Mouse (Mus musculus) spleen, postnatal 4 days (tissue): ENCODE measurements around the gene Mtmr12.
"Not testable (repeated sequence)": the region's sequence is repeated elsewhere in the genome, so short reads cannot be mapped to it uniquely, and the experiment has no call there.

Source experiments
- DNase-seq, 2 experiments: peaks; one replicate each; pipeline ENCODE4 v3.0.0; 2022; ENCODE audit warnings: low spot score in 2 of 2

Gene Mtmr12

DNA sequence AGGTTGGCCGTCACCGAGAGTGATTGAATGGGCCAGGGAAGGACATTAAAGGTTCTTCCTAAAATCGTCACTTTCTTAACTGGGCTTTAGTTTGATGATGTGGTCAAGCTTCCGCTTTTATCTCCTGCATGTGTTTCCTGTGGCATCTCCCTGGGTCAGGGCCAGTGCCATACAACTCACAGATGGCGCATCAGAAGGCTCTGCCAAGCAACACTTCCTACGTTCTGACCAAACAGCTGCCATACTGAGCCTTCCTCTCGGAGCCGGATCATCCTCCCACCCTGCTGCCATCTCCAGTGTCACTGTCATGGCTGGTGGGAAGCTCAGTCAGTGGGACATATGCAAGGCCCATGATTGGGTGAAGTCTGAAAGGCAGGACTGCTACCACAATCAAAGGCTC lies 6.7 kb downstream of the Mtmr12 start:
- DNase-seq: no peak

GRCm38 (mm10) chr15:12212266-12212665 lies 7.4 kb downstream of the Mtmr12 start:
- DNase-seq: no peak

GRCm38 (mm10) chr15:12214531-12215414 lies 9.9 kb downstream of the Mtmr12 start:
- no peak for DNase-seq

DNA sequence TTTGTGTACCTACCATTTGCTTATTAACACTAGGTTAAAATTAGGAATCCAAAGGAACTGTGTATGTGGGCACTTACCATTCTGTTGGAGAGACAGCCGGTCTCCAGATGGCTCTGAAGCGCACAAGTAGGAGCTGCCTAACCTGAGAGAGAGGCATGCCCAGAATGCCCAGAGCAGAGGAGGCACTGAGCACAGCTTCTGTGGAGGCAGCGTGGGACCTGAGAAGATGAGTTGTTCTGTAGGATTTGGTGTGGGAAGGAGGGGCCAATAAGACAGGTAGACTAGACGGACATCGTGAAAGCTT lies 10.5 kb downstream of the Mtmr12 start:
- no peak for DNase-seq

DNA sequence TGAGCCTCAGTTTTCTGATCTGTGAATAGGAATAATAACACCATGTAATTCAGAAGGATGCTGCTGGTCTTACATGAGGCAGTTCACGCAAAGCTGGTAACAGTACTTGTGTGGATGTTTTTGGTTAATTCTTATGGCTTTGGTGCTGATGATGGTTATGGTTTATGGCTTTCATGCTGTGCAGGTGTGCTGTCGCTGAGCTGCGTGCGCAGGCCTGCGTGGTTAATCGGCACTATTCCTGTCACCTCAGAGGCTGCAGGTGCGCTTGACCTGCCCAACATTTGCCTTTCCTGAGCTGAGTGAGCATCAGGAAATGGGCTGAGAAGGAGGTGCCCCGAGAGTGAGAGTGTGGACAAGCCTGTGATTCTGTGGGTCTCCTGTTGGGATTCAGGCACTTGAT lies 11.3 kb downstream of the Mtmr12 start:
- DNase-seq: no peak

- no peak for DNase-seq
Observed at GRCm38 (mm10) chr15:12216798-12217197, 12.0 kb downstream of the Mtmr12 start.

DNA sequence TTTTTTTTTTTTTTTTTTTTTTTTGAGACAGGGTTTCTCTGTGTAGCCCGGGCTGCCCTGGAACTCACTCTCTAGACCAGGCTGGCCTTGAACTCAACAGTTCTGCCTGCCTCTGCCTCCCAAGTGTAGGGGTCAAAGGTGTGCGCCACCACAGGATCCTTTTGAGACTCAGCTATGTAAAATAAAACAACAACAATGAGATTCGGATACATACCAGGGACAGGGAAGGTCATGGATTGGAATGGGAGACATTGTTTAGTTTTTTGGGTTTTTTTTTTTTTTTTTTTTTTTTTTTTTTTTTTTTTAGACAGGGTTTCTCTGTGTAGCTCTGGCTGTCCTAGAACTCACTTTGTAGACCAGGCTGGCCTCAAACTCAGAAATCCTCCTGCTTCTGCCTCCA lies 12.5 kb downstream of the Mtmr12 start:
- DNase-seq: not testable (repeated sequence)

DNA sequence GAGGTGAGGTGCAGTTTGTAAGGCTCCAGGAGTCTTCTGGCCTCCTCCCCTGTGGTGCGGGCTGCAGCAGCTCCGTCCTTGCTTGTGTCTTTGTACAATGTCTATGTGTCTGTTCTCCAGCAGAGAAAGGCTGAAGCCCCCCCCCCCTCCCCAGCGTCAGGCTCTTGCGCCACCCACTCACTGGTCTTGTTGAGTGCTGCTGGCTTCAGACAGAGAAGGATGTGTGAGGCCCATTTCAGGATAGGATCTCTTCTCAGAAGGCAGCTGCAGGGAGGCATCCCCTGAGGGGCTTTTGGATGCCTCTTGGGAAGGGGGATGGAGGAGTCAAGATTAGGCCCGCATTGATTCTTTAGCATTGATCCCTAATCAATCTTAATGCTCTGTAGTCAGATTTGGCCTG lies 13.0 kb downstream of the Mtmr12 start:
- DNase-seq: no peak

- DNase-seq: no peak
Observed at GRCm38 (mm10) chr15:12218583-12219382, 14.0 kb downstream of the Mtmr12 start.

- no peak for DNase-seq
Observed at GRCm38 (mm10) chr15:12221131-12221530, 16.3 kb downstream of the Mtmr12 start.

- no peak for DNase-seq
Observed at GRCm38 (mm10) chr15:12222564-12223302, 17.9 kb downstream of the Mtmr12 start.

DNA sequence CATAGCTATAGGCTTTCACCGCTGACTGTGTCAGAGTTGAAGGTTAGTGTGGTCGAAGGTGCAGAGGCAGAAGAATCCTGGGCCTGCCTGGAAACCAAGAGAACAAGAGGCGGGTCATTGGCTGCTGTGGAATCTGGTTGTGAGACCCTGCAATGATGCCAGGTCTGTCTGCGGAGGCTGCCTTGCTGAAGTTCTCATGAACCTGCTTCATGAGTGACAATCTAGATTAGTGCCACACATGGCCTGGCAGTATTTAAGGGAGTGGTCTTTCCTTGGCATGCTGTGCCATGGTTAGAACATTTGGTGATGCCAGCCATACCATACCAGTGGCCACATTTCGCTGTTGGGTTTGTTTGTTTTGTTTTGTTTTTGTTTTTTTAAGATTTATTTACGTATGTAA lies 18.6 kb downstream of the Mtmr12 start:
- no peak for DNase-seq

DNA sequence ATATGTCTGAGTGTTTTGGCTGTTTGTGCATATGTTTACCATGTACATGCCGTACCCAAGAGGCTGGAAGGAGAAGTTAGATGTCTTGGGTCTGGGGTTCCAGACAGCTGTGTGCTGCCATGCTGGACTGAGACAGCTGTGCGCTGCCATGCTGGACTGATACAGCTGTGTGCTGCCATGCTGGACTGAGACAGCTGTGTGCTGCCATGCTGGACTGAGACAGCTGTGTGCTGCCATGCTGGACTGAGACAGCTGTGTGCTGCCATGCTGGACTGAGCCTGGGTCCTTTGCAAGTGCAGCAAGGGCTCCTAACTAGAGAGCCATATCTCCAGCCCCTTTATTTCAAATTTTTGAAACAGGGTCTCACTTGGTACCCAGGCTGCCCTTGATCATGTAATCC lies 19.4 kb downstream of the Mtmr12 start:
- no peak for DNase-seq

GRCm38 (mm10) chr15:12225062-12225461 lies 20.2 kb downstream of the Mtmr12 start:
- no peak for DNase-seq

DNA sequence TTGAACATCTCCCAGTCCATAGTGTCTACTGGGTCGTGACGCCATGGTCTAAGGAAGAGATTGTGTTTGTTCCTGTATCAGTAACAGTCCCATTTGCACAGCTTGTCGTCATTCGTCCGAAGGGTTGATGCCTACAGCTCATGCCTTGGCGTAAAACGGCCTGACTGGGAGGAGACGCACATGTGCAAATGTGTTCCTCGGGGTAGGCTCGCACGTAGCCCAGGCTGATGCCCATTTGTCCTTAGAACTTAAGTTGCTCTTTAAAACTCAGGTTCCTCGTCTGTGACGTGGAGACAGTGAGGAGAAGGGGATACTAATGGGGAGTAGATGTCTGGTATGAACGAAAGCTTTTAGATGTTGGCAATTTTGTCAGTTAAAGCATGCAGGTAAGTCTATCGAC lies 22.1 kb downstream of the Mtmr12 start:
- no peak for DNase-seq

DNA sequence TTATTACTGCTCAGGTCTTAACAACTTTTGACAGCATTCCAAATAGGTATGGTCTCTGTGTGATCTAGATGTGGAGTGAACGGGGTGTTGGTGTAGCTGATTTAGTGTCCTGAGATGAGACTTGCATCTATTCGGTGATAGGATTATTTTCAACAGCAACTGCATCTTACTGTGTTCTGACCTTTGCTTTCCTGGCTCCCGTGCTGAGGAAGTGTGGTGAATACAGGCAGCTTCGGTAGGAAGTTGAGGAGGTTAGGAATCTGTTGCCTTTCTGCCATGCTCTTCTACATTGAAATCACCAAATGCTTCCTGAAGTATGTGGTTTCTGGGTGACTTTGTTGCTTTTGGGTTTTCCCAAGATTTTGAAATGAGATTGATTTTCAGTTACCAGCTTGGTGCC lies 22.5 kb downstream of the Mtmr12 start:
- DNase-seq: no peak

DNA sequence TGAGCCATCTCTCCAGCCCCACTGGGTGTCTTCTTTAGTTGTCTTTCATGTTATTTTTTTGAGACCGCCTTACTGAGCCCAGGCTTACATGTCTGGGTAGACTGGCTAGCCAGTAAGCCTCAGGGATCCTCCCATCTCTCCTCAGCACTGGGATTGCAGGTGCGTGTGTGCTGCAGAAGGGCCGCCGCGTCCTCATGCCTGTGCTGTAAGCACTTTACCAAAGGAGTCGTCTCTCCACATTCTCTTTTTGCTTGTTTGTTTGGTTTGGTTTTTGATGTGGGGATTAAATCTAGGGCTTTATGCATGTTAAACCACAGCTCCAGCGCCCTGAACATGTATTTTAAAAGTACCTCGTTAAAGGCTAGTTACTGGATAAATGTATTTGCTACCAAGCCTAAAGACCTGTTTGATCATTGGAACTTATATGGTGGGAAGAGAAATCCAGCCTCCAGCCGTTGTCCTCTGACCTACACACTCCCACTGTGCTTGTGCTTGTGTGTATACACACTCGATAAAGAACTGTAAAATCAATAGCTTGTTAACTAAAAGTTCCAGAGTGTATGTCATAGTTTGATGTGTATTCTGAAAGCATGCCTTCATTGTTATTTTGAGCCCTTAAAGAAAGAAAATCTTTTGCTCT lies 24.9 kb downstream of the Mtmr12 start:
- no peak for DNase-seq

- no peak for DNase-seq
Observed at GRCm38 (mm10) chr15:12230243-12230935, 25.6 kb downstream of the Mtmr12 start.

DNA sequence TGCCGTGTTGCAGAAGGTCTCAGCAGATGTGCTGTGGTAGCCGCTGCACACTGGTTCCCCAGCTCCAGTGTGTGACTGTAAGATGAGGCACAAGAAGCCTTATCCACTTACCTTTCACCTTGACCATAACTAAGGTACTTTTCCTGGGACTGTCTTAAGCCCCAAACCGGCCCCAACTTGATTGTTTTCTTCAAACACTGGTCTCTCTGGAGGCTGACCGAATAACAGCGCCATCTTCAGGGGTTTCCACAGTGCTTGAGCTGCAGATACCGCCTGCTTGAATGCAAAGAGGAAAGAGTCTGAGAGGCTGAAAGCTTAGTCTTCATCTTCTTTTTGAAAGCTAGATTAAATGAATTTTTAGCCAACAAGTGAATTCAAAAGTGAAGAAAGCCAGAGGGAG lies 26.6 kb downstream of the Mtmr12 start:
- no peak for DNase-seq

GRCm38 (mm10) chr15:12232429-12232828 lies 27.6 kb downstream of the Mtmr12 start:
- no peak for DNase-seq

DNA sequence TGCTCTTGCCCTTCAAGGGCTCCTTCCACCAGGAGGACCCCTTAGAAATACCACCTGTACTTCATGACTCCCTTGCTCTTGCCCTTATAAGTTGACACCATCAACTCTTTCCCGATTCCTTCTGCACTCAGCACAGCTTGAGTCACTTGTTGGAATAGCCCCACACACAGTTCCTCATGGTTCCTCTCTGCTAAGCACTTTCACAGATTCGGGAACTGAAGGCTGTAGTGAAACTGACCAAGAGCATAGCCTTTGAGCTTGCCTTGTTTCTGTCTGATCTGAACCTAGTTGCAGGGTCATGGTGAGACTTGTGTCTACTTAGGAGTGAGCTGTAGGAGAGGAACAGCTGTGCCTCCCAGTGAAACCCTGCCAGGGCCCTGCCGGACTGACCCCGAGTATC lies 28.2 kb downstream of the Mtmr12 start:
- no peak for DNase-seq
